Mouse (Mus musculus): Measurements from ENCODE around the gene Spice1.

DNA sequence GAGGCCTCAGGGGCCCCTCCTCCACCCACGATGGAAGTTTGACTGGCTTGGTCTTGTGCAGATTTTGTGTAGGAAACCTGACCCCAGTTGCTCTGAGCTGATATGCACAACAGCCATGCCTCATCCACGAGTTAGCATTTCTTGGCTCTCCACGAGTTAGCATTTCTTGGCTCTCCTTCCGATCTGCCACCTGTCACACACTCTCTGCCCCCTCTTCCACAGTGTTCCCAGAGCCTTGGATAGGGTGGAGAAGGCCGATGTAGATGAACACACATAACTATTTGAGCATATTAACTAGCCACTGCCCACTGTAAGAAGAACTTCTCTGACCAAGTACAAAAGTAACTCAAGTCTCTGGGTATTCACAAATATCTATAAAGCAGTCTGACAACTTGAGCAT lies 81.5 kb downstream of the Spice1 start:
- no peak for TF ChIP-seq CTCF (IDR thresholded peaks at IDR 0.05; ENCODE audit: insufficient read depth, low read length)
- no peak for TF ChIP-seq POLR2A (IDR thresholded peaks at IDR 0.05; ENCODE audit: borderline replicate concordance, extremely low read depth, low read depth, low read length)

All from lung, adult 2 months (tissue).